Mouse (Mus musculus): ENCODE results near the gene Zfp609.

Gene Zfp609

GRCm38 (mm10) chr9:65762728-65763127 lies 64.6 kb downstream of the Zfp609 start:
- DNase-seq (ENCODE audit: low spot score in 2 of 2), result no peak

DNA sequence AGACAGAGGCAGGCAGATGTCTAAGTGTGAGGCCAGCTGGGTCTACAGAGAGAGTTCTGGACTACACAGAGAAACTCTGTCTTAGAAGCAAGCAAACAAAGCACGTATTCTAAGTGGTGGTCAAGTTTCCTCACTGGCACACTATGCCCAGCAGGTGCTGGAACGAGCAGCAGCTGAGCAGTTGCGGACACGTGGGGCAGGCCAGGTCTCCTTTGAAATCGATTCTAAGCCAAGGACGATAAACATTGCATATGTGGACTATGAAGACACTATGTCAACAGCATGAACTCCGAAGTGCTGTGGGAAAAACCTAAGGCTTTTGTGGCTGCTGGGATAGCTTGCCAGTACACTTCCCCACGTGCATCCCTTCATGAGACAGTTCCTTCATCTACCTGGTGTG lies 67.4 kb downstream of the Zfp609 start:
- DNase-seq (ENCODE audit: low spot score in 2 of 2), result no peak

GRCm38 (mm10) chr9:65759256-65759655 lies 68.1 kb downstream of the Zfp609 start:
- no peak for DNase-seq (ENCODE audit: low spot score in 2 of 2)

- no peak for DNase-seq (ENCODE audit: low spot score in 2 of 2)
Observed at GRCm38 (mm10) chr9:65757826-65758225, 69.5 kb downstream of the Zfp609 start.

DNA sequence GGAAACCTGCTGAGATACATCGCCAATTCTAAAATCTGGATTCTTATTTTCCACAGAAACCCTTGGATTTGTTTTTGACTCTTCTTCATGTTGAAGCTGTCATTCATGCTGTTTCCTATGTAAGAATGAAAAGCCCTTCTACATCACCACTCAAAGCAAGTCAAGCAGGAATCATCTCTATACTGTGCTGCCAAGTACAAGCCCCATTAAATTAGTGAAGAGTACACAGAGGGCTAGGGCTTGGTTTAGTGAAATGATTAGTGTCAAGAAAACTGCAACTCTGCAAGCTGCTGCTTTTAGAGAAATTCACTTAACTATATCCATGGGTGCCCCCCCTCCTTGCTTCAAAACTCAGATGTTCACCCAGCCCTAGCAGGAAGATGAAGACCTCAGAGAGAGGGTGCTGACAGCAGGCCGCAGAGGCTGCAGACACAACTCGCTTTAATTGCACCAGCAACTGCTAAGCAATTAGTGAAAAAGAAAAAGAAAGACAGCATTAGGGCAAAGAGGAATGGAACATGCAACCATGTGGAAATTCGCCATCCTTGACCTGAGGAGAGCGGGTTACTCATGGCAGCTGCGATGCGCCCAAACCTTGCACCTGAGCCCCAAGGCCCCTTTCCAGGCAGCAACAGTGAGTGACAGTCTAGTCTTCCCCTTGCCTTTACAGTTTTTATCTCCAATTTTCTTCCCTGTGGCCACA lies 71.5 kb downstream of the Zfp609 start:
- DNase-seq (ENCODE audit: low spot score in 2 of 2), result no peak

DNA sequence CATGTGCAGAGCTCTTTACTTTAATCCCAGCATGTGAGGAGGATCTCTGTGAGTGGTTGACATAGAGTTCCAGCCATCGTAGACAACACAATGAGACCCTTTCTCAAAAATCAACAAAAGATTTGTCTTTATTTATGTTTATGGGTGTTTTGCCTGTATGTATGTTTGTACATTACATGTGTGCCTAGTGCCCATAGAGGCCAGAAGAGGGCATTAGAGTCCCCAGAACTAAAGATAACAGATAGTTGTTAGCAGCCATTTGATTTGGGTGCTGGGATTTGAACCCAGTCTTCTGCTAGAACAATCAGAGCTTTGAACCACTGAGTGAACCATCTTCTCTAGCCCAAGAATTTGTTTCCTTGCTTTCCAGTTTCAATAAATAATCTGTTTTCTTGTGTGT lies 72.2 kb downstream of the Zfp609 start:
- DNase-seq (ENCODE audit: low spot score in 2 of 2), result no peak

- DNase-seq (ENCODE audit: low spot score in 2 of 2), result peak in 1 of 2 experiments; percentile 16
Observed at GRCm38 (mm10) chr9:65752632-65753031, 74.7 kb downstream of the Zfp609 start.

DNA sequence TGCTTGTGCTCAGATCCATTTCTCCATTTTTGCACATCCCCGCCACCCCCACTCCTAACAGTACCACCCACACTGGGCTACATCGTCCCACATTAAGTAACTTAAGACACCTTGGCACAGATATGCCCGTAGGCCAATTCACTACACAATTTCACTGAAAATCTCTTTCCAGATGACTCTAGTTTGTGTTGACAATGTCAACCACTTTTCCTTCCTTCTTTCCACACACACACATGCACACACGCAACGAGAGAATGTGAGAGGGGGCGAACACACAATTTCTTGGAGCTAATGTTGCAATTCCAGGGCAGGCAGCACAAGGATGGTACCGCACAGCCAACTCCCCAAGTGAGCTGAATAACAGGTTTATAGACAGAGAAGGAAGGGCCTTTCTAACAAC lies 75.5 kb downstream of the Zfp609 start:
- no peak for DNase-seq (ENCODE audit: low spot score in 2 of 2)

GRCm38 (mm10) chr9:65748102-65748501 lies 79.3 kb downstream of the Zfp609 start:
- no peak for DNase-seq (ENCODE audit: low spot score in 2 of 2)

GRCm38 (mm10) chr9:65746479-65746878 lies 80.9 kb downstream of the Zfp609 start:
- DNase-seq (ENCODE audit: low spot score in 2 of 2), result no peak

GRCm38 (mm10) chr9:65745456-65745855 lies 81.9 kb downstream of the Zfp609 start:
- no peak for DNase-seq (ENCODE audit: low spot score in 2 of 2)

- no peak for DNase-seq (ENCODE audit: low spot score in 2 of 2)
Observed at GRCm38 (mm10) chr9:65744171-65745082, 82.9 kb downstream of the Zfp609 start.

- no peak for DNase-seq (ENCODE audit: low spot score in 2 of 2)
Observed at GRCm38 (mm10) chr9:65743809-65744170, 83.6 kb downstream of the Zfp609 start.

DNA sequence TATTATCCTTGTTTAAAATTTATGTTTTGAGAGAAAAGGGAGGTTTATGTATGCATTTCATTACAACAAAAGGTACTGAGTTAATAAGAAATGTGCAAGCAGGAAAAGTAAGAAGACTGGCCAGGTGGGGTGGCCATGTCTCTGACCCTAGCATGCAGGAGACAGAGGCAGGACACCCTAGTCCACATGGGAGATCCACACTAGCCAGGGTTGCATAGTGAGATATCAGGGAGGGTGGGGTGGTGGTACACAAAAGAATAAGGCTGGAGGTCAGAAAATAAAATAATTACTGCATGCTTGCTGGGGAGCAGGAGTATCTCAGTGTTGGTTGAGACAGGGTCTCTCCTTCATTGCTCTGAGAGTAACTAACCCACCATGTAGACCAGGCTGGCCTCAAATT lies 84.0 kb downstream of the Zfp609 start:
- no peak for DNase-seq (ENCODE audit: low spot score in 2 of 2)

DNA sequence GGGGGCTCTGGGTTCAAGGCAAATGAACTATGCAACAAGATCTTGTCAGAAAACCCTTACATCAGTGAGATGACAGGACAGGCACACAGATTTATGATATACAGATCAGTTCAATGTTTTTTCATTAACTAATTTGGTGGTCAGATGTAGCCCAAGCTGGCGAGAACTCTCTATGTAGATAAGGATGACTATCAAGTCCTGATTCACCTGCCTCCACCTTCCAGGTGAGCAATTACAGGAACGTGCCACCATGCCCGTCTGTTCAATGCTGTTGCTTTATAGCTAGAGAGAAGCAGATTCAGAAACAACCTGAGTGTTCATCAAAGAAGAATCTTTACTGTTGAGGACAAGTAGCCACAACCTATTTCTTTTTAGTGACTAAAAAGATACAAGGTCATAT lies 84.6 kb downstream of the Zfp609 start:
- DNase-seq (ENCODE audit: low spot score in 2 of 2), result no peak

GRCm38 (mm10) chr9:65741066-65741852 lies 86.1 kb downstream of the Zfp609 start:
- DNase-seq (ENCODE audit: low spot score in 2 of 2), result no peak

GRCm38 (mm10) chr9:65734931-65735330 lies 92.4 kb downstream of the Zfp609 start:
- DNase-seq (ENCODE audit: low spot score in 2 of 2), result no peak

- no peak for DNase-seq (ENCODE audit: low spot score in 2 of 2)
Observed at GRCm38 (mm10) chr9:65728588-65728987, 98.8 kb downstream of the Zfp609 start.

DNA sequence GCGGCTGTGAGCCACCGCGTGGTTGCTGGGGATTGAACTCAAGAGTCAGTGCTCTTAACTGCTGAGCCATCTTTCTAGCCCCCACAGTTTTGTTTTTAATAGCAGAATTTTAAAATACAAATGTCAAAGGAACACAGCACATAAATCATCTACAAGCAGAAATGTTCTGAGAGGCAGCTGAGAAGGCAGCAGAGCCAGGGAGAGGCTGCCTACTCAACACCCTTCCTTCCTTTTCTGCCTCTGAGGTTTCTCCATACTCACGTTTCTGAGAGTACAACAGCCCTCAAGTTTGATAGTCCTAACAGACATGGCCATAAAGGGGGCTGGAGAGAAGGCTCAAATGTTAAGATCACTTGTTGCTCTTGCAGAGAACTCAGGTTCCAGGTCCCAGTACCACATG lies 99.9 kb downstream of the Zfp609 start:
- no peak for DNase-seq (ENCODE audit: low spot score in 2 of 2)

DNA sequence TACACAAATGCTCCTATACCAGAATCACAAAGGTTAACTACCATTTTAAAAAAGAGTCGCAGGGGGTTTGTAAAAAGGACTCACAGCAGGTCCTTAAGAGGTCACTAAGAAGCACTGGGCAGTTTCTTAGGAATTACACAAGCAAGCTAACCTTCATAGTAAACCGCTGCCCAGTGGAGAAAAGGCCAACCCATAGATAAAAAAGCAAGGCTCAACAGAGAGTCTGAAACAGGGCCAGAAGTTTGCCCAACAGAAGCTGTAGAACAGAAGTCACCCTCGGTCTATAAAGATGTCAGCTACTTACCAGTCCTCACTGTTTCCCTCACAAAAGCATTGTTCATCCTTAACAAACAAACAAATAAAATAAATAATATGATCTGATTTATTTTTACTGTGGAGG lies 100.9 kb downstream of the Zfp609 start:
- no peak for DNase-seq (ENCODE audit: low spot score in 2 of 2)

GRCm38 (mm10) chr9:65725291-65725622 lies 102.1 kb downstream of the Zfp609 start:
- DNase-seq (ENCODE audit: low spot score in 2 of 2), result no peak

DNA sequence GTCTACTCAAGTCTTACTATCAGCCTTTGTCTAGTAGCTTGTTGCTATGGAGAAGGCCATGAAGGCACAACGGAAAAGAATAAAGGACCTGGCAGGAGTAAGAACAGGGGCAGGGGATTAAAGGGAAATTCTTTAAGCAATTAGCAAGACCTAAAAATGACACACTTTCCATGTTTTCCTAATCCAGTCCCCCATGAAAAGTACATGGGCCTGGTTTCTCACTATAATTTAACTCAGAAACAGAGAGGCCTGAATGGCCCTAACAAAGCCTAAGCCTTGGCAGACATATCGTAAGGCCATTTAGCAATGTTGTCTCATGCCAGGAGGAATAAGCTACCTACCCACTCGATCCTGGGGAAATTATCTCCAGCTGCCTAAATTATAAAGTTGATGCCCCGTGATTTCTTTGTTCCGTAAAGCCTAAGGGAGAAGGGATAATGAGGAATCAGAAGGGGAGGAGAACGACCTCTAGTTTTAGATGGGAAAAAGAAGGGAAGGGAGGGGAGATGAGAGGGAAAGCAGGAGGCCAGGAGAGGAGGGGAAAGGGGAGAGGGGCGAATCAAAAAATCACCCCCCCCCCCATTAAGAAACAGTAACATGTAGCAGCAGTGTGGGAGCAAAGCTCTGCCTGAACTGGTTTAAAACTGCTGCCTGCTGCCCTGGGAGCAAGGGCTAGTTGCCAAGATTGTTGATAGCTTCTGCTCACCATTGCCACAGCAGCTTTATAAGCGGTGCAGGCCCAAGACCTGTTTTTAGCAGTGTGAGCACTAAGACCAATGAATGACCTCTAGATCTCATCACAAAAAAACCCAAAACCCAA lies 102.7 kb downstream of the Zfp609 start:
- DNase-seq (ENCODE audit: low spot score in 2 of 2), result no peak

All from thymus, postnatal 10 days (tissue).